Mouse (Mus musculus): Measurements from ENCODE around the gene Maml1. TPM values are rescaled to one million over a fixed set of nuclear protein-coding genes. Genes with fewer than 3 reads are reported as not detected.

The Maml1 gene
- polyA plus RNA-seq, 1 experiment from 2014 or later = 4.7 TPM

GRCm38 (mm10) chr11:50252166-50252565 lies 39.9 kb downstream of the Maml1 start:
- H3K9me3 ChIP-seq = no peaks in the 10 kb centered on the region
- peak overlapping the region; percentile 75 for H3K27ac ChIP-seq
- H3K4me3 ChIP-seq = no peak overlapping the region
- H3K36me3 ChIP-seq = peaks cover 27% of the 10 kb centered on the region
- no peaks in the 10 kb centered on the region for H3K27me3 ChIP-seq (ENCODE audit: insufficient read depth, poor library complexity, severe bottlenecking)
- H3K4me1 ChIP-seq (replicated peaks) = peaks cover 28% of the 10 kb centered on the region
- DNase-seq (ENCODE audit: low spot score) = peak; percentile 47
- WGBS = 63% methylated on average over 3 of the region's 3 CpGs

- Histone ChIP-seq H3K27me3 (ENCODE audit: insufficient read depth, poor library complexity, severe bottlenecking) (no peaks in the 10 kb centered on the region), H3K4me1 (replicated peaks) (peaks cover 21% of the 10 kb centered on the region), H3K4me3 (no peak overlapping the region), H3K9me3 (no peaks in the 10 kb centered on the region), H3K27ac (no peak overlapping the region), H3K36me3 (no peaks in the 10 kb centered on the region)
- no peak for DNase-seq (ENCODE audit: low spot score)
- 82% methylated on average over 7 of the region's 7 CpGs for WGBS
These were observed 43.5 kb downstream of the Maml1 start for GRCm38 (mm10) chr11:50248473-50249171.

- H3K9me3 ChIP-seq = no peaks in the 10 kb centered on the region
- H3K4me3 ChIP-seq = no peak overlapping the region
- 60% methylated on average over 5 of the region's 5 CpGs for WGBS
- H3K27ac ChIP-seq = no peak overlapping the region
- H3K36me3 ChIP-seq = no peaks in the 10 kb centered on the region
- no peak for DNase-seq (ENCODE audit: low spot score)
- H3K4me1 ChIP-seq (replicated peaks) = no peaks in the 10 kb centered on the region
- H3K27me3 ChIP-seq (ENCODE audit: insufficient read depth, poor library complexity, severe bottlenecking) = no peaks in the 10 kb centered on the region
These were observed 46.8 kb downstream of the Maml1 start for GRCm38 (mm10) chr11:50245269-50245668.

GRCm38 (mm10) chr11:50243926-50244325 lies 48.2 kb downstream of the Maml1 start:
- H3K9me3 ChIP-seq = no peaks in the 10 kb centered on the region
- DNase-seq (ENCODE audit: low spot score) = no peak
- peaks cover 9% of the 10 kb centered on the region for H3K27me3 ChIP-seq (ENCODE audit: insufficient read depth, poor library complexity, severe bottlenecking)
- H3K4me1 ChIP-seq (replicated peaks) = no peaks in the 10 kb centered on the region
- no peak overlapping the region for H3K27ac ChIP-seq
- WGBS = 84% methylated on average over 6 of the region's 6 CpGs
- no peak overlapping the region for H3K4me3 ChIP-seq
- H3K36me3 ChIP-seq = no peaks in the 10 kb centered on the region

GRCm38 (mm10) chr11:50240235-50240911 lies 51.7 kb downstream of the Maml1 start:
- Histone ChIP-seq H3K4me1 (replicated peaks) (peaks cover 22% of the 10 kb centered on the region), H3K27ac (no peak overlapping the region), H3K9me3 (no peaks in the 10 kb centered on the region), H3K27me3 (ENCODE audit: insufficient read depth, poor library complexity, severe bottlenecking) (peaks cover 42% of the 10 kb centered on the region), H3K36me3 (no peaks in the 10 kb centered on the region), H3K4me3 (no peak overlapping the region)
- 98% methylated on average over 7 of the region's 7 CpGs for WGBS
- DNase-seq (ENCODE audit: low spot score) = no peak

GRCm38 (mm10) chr11:50238821-50239791 lies 53.0 kb downstream of the Maml1 start:
- no peak overlapping the region for H3K27ac ChIP-seq
- peaks cover 22% of the 10 kb centered on the region for H3K4me1 ChIP-seq (replicated peaks)
- H3K27me3 ChIP-seq (ENCODE audit: insufficient read depth, poor library complexity, severe bottlenecking) = peaks cover 51% of the 10 kb centered on the region
- DNase-seq (ENCODE audit: low spot score) = no peak
- H3K4me3 ChIP-seq = no peak overlapping the region
- H3K9me3 ChIP-seq = no peaks in the 10 kb centered on the region
- WGBS = 92% methylated on average over 9 of the region's 9 CpGs
- H3K36me3 ChIP-seq = peaks cover 11% of the 10 kb centered on the region

GRCm38 (mm10) chr11:50238324-50238723 lies 53.8 kb downstream of the Maml1 start, which contains the start of gene Ltc4s:
TSS of gene Ltc4s (minus strand) at chr11:50238616.
- Histone ChIP-seq H3K27me3 (ENCODE audit: insufficient read depth, poor library complexity, severe bottlenecking) (peaks cover 51% of the 10 kb centered on the region), H3K4me3 (peak within 1 kb of the TSS; percentile 76)
- WGBS = 46% methylated on average over 10 of the region's 10 CpGs

GRCm38 (mm10) chr11:50236937-50237835 lies 54.9 kb downstream of the Maml1 start:
- H3K27me3 ChIP-seq (ENCODE audit: insufficient read depth, poor library complexity, severe bottlenecking) = peaks cover 56% of the 10 kb centered on the region
- H3K4me1 ChIP-seq (replicated peaks) = peaks cover 22% of the 10 kb centered on the region
- H3K36me3 ChIP-seq = peaks cover 30% of the 10 kb centered on the region
- WGBS = 1% methylated on average over 66 of the region's 66 CpGs
- DNase-seq (ENCODE audit: low spot score) = no peak
- H3K9me3 ChIP-seq = no peaks in the 10 kb centered on the region
- peak overlapping the region; percentile 77 for H3K27ac ChIP-seq
- peak overlapping the region; percentile 76 for H3K4me3 ChIP-seq

More at GRCm38 (mm10) chr11:50238324-50238723, 53.8 kb downstream of the Maml1 start, which contains the start of gene Ltc4s:
- no peaks in the 10 kb centered on the region for H3K9me3 ChIP-seq
- H3K27ac ChIP-seq = no peak within 1 kb of the TSS
- H3K36me3 ChIP-seq = peaks cover 19% of the 10 kb centered on the region
- no peak for DNase-seq (ENCODE audit: low spot score)
- peaks cover 22% of the 10 kb centered on the region for H3K4me1 ChIP-seq (replicated peaks)

- under 1% methylated on average over 27 of the region's 27 CpGs for WGBS
- Histone ChIP-seq H3K4me3 (peak overlapping the region; percentile 76), H3K9me3 (no peaks in the 10 kb centered on the region), H3K36me3 (peaks cover 36% of the 10 kb centered on the region), H3K4me1 (replicated peaks) (peaks cover 26% of the 10 kb centered on the region), H3K27me3 (ENCODE audit: insufficient read depth, poor library complexity, severe bottlenecking) (peaks cover 58% of the 10 kb centered on the region), H3K27ac (peak overlapping the region; percentile 77)
- peak; percentile 88 for DNase-seq (ENCODE audit: low spot score)
These were observed 55.6 kb downstream of the Maml1 start for GRCm38 (mm10) chr11:50236540-50236936.

GRCm38 (mm10) chr11:50234606-50235005 lies 57.5 kb downstream of the Maml1 start:
- H3K27me3 ChIP-seq (ENCODE audit: insufficient read depth, poor library complexity, severe bottlenecking) = peaks cover 71% of the 10 kb centered on the region

GRCm38 (mm10) chr11:50233993-50234392 lies 58.1 kb downstream of the Maml1 start:
- peaks cover 70% of the 10 kb centered on the region for H3K27me3 ChIP-seq (ENCODE audit: insufficient read depth, poor library complexity, severe bottlenecking)
- H3K4me3 ChIP-seq = no peak overlapping the region
- peaks cover 47% of the 10 kb centered on the region for H3K4me1 ChIP-seq (replicated peaks)
- H3K36me3 ChIP-seq = peaks cover 41% of the 10 kb centered on the region
- WGBS = 86% methylated on average over 11 of the region's 11 CpGs
- no peak overlapping the region for H3K27ac ChIP-seq
- H3K9me3 ChIP-seq = no peaks in the 10 kb centered on the region
- no peak for DNase-seq (ENCODE audit: low spot score)

More at GRCm38 (mm10) chr11:50234606-50235005, 57.5 kb downstream of the Maml1 start:
- Histone ChIP-seq H3K4me3 (no peak overlapping the region), H3K36me3 (peaks cover 41% of the 10 kb centered on the region), H3K4me1 (replicated peaks) (peaks cover 41% of the 10 kb centered on the region), H3K27ac (no peak overlapping the region), H3K9me3 (no peaks in the 10 kb centered on the region)
- no peak for DNase-seq (ENCODE audit: low spot score)
- 93% methylated on average over 25 of the region's 25 CpGs for WGBS

GRCm38 (mm10) chr11:50233022-50233421 lies 59.1 kb downstream of the Maml1 start:
- Histone ChIP-seq H3K36me3 (peaks cover 41% of the 10 kb centered on the region), H3K27ac (no peak overlapping the region), H3K4me1 (replicated peaks) (peaks cover 57% of the 10 kb centered on the region), H3K27me3 (ENCODE audit: insufficient read depth, poor library complexity, severe bottlenecking) (peaks cover 60% of the 10 kb centered on the region), H3K4me3 (no peak overlapping the region), H3K9me3 (no peaks in the 10 kb centered on the region)
- no peak for DNase-seq (ENCODE audit: low spot score)
- 97% methylated on average over 13 of the region's 13 CpGs for WGBS

All from hindbrain, embryonic 10.5 days (tissue).